Mouse (Mus musculus) heart, postnatal 0 days (tissue): ENCODE results near the gene Slc24a3.
A peak's percentile ranks its signal among the peaks of the same experiment; 100 is the strongest.

Source experiments
- CTCF ChIP-seq: IDR thresholded peaks from 2 replicates; pipeline ENCODE4 v1.5.1; 2016; ENCODE audit warnings: antibody characterized with exemption, control low read depth, low read depth
- EP300 ChIP-seq: IDR thresholded peaks from 2 replicates; pipeline ENCODE4 v1.6.1; 2016; ENCODE audit warnings: antibody characterized with exemption, low read depth

GRCm38 (mm10) chr2:145269410-145269809 lies 101.9 kb downstream of the Slc24a3 start:
- TF ChIP-seq CTCF = peak; percentile 37
- no peak for TF ChIP-seq EP300
